Mouse (Mus musculus): ENCODE results near the gene Igdcc4. TPM values are rescaled to one million over a fixed set of nuclear protein-coding genes. Genes with fewer than 3 reads are reported as not detected.
A peak's percentile ranks its signal among the peaks of the same experiment; 100 is the strongest.

Gene Igdcc4
- total RNA-seq, 2 experiments from 2014 or later, result 31.8 to 39.9 TPM

GRCm38 (mm10) chr9:65178336-65179213 is 77.3 kb downstream of the Igdcc4 start:
- intact Hi-C loops (cut with DNase I; ENCODE audit: low total_unique reads), result no loop called here

GRCm38 (mm10) chr9:65179817-65180624 is 78.7 kb downstream of the Igdcc4 start:
- DNase-seq, result no peak
- intact Hi-C loops (cut with DNase I; ENCODE audit: low total_unique reads), result no loop called here

More at GRCm38 (mm10) chr9:65178336-65179213, 77.3 kb downstream of the Igdcc4 start:
- DNase-seq, result peak; percentile 40

Other genes with a start within 250 kb of the Igdcc4 start
- under 1 TPM in 1 of 2 experiments, not detected in 1; 0.04 TPM for gene Slc24a1, start 149.9 kb upstream of the Igdcc4 start, total RNA-seq (2021)
- gene Ints14, start 140.6 kb upstream of the Igdcc4 start, total RNA-seq (2021), result 10 to 100 TPM; 21.7 to 23.4 TPM
- gene Hacd3, start 79.8 kb upstream of the Igdcc4 start, total RNA-seq (2021), result 10 to 100 TPM; 13.3 to 14.1 TPM
- gene Dpp8, start 69.1 kb upstream of the Igdcc4 start, total RNA-seq (2021), result 100 to 1,000 TPM; 102 to 112 TPM
- gene Igdcc3, start 39.7 kb downstream of the Igdcc4 start, total RNA-seq (2021), result under 1 TPM; 0.37 to 0.58 TPM
- 1 to 10 TPM; 4.9 to 5.4 TPM for gene Parp16, start 93.9 kb downstream of the Igdcc4 start, total RNA-seq (2021)
- gene Cilp, start 163.7 kb downstream of the Igdcc4 start, total RNA-seq (2021), result 100 to 1,000 TPM in 1 of 2 experiments, 10 to 100 TPM in 1; 63.1 to 122 TPM
- 10 to 100 TPM; 56.9 to 75.9 TPM for gene Clpx, start 192.8 kb downstream of the Igdcc4 start, total RNA-seq (2021)
- 10 to 100 TPM in 1 of 2 experiments, 1 to 10 TPM in 1; 9.1 to 13.2 TPM for gene Pdcd7, start 244.6 kb downstream of the Igdcc4 start, total RNA-seq (2021)

Data from gastrocnemius, postnatal 14 days (tissue).